Mouse (Mus musculus) splenic B cell, adult 2 months (primary cell): ENCODE data around the gene Ccser2.
A peak's percentile ranks its signal among the peaks of the same experiment; 100 is the strongest.

ENCODE experiments used
- DNase-seq: peaks from one replicate; pipeline ENCODE4 v3.0.0-alpha.2; 2011; ENCODE audit warnings: low read depth, low spot score
- H3K27me3 ChIP-seq: 2 replicates; pipeline ENCODE4 v1.6.1; 2012; ENCODE audit warnings: mild to moderate bottlenecking, low read length, moderate library complexity, mixed read lengths; ENCODE audit not compliant: control insufficient read depth, poor library complexity, insufficient read depth, severe bottlenecking
- H3K36me3 ChIP-seq: 2 replicates; pipeline ENCODE4 v1.6.1; 2012; ENCODE audit warnings: mild to moderate bottlenecking, low read length, moderate library complexity, mixed read lengths; ENCODE audit not compliant: control insufficient read depth, poor library complexity, insufficient read depth, severe bottlenecking

The Ccser2 gene

DNA sequence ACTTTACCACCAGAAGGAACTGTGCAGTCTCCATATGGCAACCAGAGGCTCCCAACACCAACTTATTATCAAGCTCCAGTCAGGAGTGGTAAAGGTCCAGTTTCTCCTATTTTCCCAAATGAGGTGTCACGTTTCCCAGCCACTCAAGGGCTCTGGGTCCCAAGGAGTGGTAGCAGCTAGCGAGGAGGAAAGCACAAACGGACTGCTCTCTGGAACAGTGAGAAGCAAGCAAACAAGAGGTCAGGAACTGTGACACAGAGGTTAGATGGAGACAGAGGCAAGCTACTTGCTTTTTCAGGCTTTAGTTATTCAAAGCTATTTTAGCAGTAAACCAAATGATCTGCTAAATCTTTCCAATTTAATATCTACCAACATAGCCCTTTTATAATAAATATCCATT is 3.2 kb downstream of the Ccser2 start:
- DNase-seq = no peak
- no peaks in the 10 kb centered on the region for H3K27me3 ChIP-seq
- H3K36me3 ChIP-seq = no peaks in the 10 kb centered on the region

DNA sequence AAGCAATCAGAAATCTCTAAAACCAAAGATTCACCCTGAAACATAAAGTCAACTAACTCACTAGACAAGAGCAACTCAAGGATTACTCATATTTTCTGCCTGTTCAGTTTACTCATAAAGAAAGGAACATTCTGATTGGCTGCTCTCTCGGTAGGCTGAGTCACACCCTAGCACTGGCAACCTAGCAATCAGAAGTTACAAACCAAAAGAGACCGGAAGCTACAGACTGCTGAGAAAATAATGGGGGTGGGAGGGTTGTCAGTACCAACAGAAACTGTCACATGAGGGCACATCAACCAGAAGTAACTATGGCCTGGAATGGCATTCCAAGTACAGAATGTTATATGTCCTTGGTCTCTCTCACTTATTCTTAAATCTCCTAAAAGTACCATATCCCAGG is 6.1 kb downstream of the Ccser2 start:
- Histone ChIP-seq H3K27me3 (no peaks in the 10 kb centered on the region), H3K36me3 (no peaks in the 10 kb centered on the region)
- peak; percentile 40 for DNase-seq

DNA sequence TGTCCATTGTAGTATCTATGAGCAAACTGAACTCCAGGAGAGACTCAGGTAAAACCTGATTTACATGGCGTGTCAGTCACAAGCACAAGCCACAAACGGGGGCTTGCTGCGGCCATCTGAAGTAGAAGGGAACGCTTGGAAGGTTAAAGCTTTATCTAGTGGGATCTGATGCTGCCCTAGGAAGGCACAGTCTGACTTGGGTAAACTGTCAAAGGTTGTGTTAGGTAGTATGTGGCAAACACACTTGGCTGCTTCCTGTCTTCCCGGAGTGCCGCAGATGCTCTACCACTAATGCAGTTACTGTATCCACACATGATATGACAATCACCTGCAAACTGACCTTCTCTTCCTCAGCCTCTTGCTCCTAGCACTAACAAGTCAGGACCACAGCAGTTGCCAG is 10.9 kb downstream of the Ccser2 start:
- Histone ChIP-seq H3K36me3 (no peaks in the 10 kb centered on the region), H3K27me3 (no peaks in the 10 kb centered on the region)
- no peak for DNase-seq

- Histone ChIP-seq H3K27me3 (no peaks in the 10 kb centered on the region), H3K36me3 (no peaks in the 10 kb centered on the region)
- DNase-seq = no peak
These were observed 11.3 kb downstream of the Ccser2 start for GRCm38 (mm10) chr14:36957261-36957660.

DNA sequence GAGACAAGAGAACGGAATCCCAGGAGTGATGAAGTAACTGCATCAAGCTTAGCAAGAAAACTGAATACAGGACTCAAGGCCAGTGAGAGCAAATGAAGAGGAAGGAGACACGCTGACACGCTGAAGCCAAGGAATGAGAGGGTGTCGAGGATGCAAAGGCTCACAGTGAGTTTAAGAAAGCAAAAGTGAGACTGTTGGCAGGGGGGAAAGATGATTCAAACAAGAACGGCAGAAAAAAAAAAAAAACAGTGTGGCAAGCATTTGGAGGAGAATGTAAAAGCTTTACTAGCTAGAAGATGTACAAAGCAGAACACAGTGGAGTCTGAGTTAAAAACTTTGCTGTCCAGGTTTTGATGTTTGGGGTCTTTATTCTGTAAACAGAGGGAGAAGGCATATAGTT is 11.9 kb downstream of the Ccser2 start:
- Histone ChIP-seq H3K27me3 (no peaks in the 10 kb centered on the region), H3K36me3 (no peaks in the 10 kb centered on the region)
- DNase-seq = no peak

DNA sequence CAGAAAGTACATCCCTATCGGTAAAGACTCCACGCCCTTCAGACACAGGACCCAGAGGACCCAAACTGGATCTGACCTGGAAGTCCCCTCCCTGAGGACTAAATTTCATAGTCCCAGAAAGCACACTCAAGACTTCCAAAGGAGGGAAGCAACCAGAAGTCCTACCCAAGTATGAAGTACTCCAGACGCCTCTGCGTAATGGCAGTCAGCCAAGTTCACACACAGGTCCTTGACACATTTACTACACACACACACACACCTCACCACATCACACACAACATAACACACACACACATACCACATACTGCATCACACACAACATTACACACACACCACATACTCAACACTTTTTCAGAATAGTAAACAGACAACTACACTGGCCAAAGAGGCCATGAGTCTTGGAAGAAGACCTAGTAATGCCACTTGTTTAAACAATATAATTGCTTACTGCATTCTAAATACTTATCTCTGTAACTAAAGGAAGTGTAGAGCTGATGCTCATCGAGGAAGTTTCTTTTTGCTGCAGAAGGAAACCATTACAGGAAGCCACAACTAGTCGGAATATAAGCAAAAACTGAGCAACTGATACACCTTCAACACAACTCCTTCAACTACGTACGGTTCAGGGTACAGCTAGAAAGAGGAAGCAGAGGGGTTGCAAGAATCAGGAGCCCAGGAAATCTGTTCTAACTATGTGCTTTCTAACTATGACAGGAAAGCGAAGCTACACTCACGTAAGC is 15.7 kb downstream of the Ccser2 start:
- Histone ChIP-seq H3K36me3 (no peaks in the 10 kb centered on the region), H3K27me3 (no peaks in the 10 kb centered on the region)
- peak; percentile 66 for DNase-seq

GRCm38 (mm10) chr14:36952142-36952541 is 16.4 kb downstream of the Ccser2 start:
- Histone ChIP-seq H3K36me3 (no peaks in the 10 kb centered on the region), H3K27me3 (no peaks in the 10 kb centered on the region)
- DNase-seq = peak; percentile 82

- DNase-seq = no peak
- Histone ChIP-seq H3K27me3 (no peaks in the 10 kb centered on the region), H3K36me3 (peaks cover 8% of the 10 kb centered on the region; the same call in 1 of the 2 replicates)
These were observed 25.9 kb downstream of the Ccser2 start for GRCm38 (mm10) chr14:36942716-36943115.

GRCm38 (mm10) chr14:36937941-36938340 is 30.6 kb downstream of the Ccser2 start:
- DNase-seq = no peak
- peaks cover 8% of the 10 kb centered on the region; the same call in 1 of the 2 replicates for H3K36me3 ChIP-seq
- no peaks in the 10 kb centered on the region for H3K27me3 ChIP-seq

DNA sequence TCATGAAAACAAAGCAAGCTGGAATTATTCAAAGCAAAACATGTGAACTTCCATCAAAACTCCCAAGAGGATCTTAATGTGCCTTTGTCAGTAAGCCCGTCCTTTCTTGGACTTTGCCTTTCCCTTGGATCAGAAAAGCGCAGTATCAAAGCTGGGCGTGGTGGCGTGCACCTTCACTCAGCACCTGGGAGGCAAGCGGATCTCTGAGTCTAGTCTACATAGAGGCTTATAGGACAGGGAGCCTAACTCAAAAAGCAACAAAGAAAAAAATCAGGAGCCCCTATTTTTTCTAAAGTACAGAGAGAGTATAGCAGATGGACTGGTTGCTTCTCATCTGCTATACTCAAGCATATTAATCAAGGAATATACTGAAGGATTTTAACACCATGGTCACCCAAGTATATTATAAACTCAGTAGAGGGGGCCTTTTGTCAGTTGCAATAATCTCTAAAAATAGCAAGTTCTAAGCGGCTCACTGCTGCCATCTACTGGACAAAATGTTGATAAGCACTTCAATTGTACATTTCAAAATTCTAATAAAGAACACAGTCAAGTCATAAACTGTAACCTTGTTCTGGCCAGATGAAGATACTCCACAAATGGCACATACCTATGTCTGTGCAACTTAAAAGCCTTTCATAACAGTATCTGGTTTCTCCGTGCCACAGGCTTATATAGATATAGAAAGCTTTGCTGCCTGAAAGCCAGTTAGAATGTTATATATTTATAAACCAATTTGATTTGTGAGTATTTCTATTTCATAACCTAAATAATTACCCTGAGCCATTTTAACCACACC is 31.3 kb downstream of the Ccser2 start:
- H3K27me3 ChIP-seq = no peaks in the 10 kb centered on the region
- H3K36me3 ChIP-seq = peaks cover 8% of the 10 kb centered on the region; the same call in 1 of the 2 replicates
- peak; percentile 80 for DNase-seq

DNA sequence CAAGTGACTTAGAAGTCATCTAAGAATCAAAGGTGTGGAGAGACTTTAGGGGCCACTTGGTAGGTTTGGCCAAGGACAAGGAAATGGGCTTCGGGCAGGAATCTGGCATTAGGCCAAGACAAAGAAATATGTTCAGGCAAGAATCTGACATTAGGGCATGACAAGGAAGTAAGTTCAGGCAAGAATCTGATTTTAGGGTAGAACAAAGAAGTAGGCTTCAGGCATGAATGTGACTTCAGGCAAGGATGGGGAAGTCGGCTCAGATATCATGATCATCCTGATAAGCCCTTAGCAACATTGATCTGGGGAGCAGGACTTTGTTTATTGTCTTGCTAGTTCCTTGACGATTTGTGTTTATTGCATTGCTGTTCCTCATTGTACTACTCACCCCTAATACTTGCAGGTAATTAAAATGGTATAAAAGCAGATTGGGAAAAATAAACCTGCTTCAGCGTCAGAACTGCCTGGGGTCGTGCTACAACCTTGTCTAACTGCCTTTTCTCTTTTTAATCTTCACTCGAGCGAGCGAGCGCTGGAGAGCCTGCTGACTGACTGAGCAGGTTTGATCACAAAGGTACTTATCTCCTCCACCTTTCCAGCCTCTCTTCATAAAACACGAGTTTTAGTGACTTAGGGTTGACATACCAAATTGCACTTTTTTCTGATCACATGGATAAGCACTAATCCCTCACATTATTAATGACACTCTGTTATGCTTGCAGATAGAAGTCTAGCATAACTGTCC is 35.8 kb downstream of the Ccser2 start:
- DNase-seq = peak; percentile 28
- H3K27me3 ChIP-seq = no peaks in the 10 kb centered on the region
- peaks cover 3% of the 10 kb centered on the region; the same call in 1 of the 2 replicates for H3K36me3 ChIP-seq

GRCm38 (mm10) chr14:36932038-36932437 is 36.5 kb downstream of the Ccser2 start:
- peaks cover 3% of the 10 kb centered on the region; the same call in 1 of the 2 replicates for H3K36me3 ChIP-seq
- peak; percentile 11 for DNase-seq
- no peaks in the 10 kb centered on the region for H3K27me3 ChIP-seq

DNA sequence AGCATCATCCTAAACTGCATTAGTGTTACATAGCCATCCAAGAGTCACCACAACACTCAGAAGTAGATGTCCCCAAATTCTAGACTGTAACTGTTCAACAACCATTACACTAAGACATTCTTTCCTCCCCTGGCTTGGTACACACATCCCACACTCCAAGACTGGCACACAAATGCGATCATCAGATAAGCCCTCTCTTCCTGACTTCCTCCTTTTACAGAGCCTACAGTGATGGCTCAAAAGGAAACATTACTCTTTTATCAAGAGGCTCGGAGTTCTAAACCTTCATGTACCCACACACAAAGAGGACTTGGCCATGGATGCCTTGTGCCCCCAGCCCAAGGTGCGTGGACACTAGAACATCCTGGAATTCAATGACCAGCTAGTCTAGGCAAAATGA is 45.2 kb downstream of the Ccser2 start:
- DNase-seq = no peak
- Histone ChIP-seq H3K27me3 (no peaks in the 10 kb centered on the region), H3K36me3 (peaks cover 5% of the 10 kb centered on the region; the same call in 1 of the 2 replicates)

GRCm38 (mm10) chr14:36921346-36922049 is 47.1 kb downstream of the Ccser2 start:
- H3K27me3 ChIP-seq = no peaks in the 10 kb centered on the region
- DNase-seq = no peak
- peaks cover 5% of the 10 kb centered on the region; the same call in 1 of the 2 replicates for H3K36me3 ChIP-seq
